12 mouse cellular contexts compared by ENCODE assay signal in genomic region chr5:150384272-150385215, GRCm38 (mm10).
DNase-seq lines count a peak whose midpoint lies in the region; ATAC-seq lines count a peak whose summit lies in the region.
"Had no signal": no experiment of that assay in that cellular context is flagged by ENCODE, and none has a peak within 500 bp of the region (broad histone marks: within the 10 kb centered on the region; RNA-seq: fewer than 3 reads in every experiment).

No protein-coding gene starts in this region.

- H3K4me1 ChIP-seq in hindbrain, embryonic 14.5 days (replicated peaks; ENCODE audit: control insufficient read depth, insufficient read depth, low read length), result no peaks in the 10 kb centered on the region
- no peaks in the 10 kb centered on the region for H3K4me1 ChIP-seq in hindbrain, embryonic 10.5 days (replicated peaks)
- peaks cover 3% of the 10 kb centered on the region; the same call in 1 of the 2 replicates for H3K4me1 ChIP-seq in liver, embryonic 15.5 days (replicated peaks)
- H3K4me1 ChIP-seq: forebrain, embryonic 12.5 days; megakaryocyte, embryonic 14.5 days had no signal

- H3K9me3 ChIP-seq in hindbrain, embryonic 14.5 days (ENCODE audit: control insufficient read depth, low read length), result no peaks in the 10 kb centered on the region
- H3K9me3 ChIP-seq in hindbrain, embryonic 10.5 days, result no peaks in the 10 kb centered on the region
- no peaks in the 10 kb centered on the region for H3K9me3 ChIP-seq in liver, embryonic 15.5 days (replicated peaks)
- H3K9me3 ChIP-seq: forebrain, embryonic 12.5 days; megakaryocyte, embryonic 14.5 days had no signal

- peak overlapping the region; percentile 26; the same call in 1 of the 2 replicates for H3K27ac ChIP-seq in hindbrain, embryonic 14.5 days
- no peak overlapping the region for H3K27ac ChIP-seq in hindbrain, embryonic 10.5 days
- H3K27ac ChIP-seq in liver, embryonic 15.5 days (replicated peaks), result no peak overlapping the region
- H3K27ac ChIP-seq: forebrain, embryonic 12.5 days had no signal

- H3K27me3 ChIP-seq in hindbrain, embryonic 14.5 days (ENCODE audit: control insufficient read depth, insufficient read depth, low read length), result no peaks in the 10 kb centered on the region
- H3K27me3 ChIP-seq in hindbrain, embryonic 10.5 days (ENCODE audit: insufficient read depth, poor library complexity, severe bottlenecking), result no peaks in the 10 kb centered on the region
- H3K27me3 ChIP-seq in liver, embryonic 15.5 days, result no peaks in the 10 kb centered on the region
- H3K27me3 ChIP-seq: forebrain, embryonic 12.5 days; megakaryocyte, embryonic 14.5 days had no signal

- H3K4me2 ChIP-seq in hindbrain, embryonic 14.5 days (replicated peaks), result no peak overlapping the region
- no peak overlapping the region for H3K4me2 ChIP-seq in liver, embryonic 15.5 days
- H3K4me2 ChIP-seq: forebrain, embryonic 12.5 days had no signal

- no peak overlapping the region for H3K4me3 ChIP-seq in hindbrain, embryonic 14.5 days (replicated peaks; ENCODE audit: low read length)
- H3K4me3 ChIP-seq in hindbrain, embryonic 10.5 days, result no peak overlapping the region
- H3K4me3 ChIP-seq in liver, embryonic 15.5 days (replicated peaks), result no peak overlapping the region
- H3K4me3 ChIP-seq: forebrain, embryonic 12.5 days; megakaryocyte, embryonic 14.5 days had no signal

- 78% methylated on average over 17 of the region's 17 CpGs for WGBS in hindbrain, embryonic 14.5 days
- WGBS in hindbrain, embryonic 10.5 days, result 74% methylated on average over 17 of the region's 17 CpGs
- 33% methylated on average over 17 of the region's 17 CpGs for WGBS in liver, embryonic 15.5 days (ENCODE audit: insufficient replicate concordance)

- no peak for DNase-seq in hindbrain, embryonic 14.5 days (ENCODE audit: low spot score)
- no peak for DNase-seq in hindbrain, embryonic 10.5 days (ENCODE audit: low spot score)
- peak; percentile 47 for DNase-seq in 3T3-L1 (ENCODE audit: low read depth, low spot score)
- peak; percentile 47 for DNase-seq in brain, adult 2 months (ENCODE audit: low read depth, low spot score)
- no peak for DNase-seq in natural killer cell, adult 2 months (ENCODE audit: low spot score in 2 of 2)
- no peak for DNase-seq in layer of hippocampus, postnatal 14 days (ENCODE audit: low spot score in 2 of 2)
- DNase-seq in gastrocnemius, postnatal 25 days, result no peak
- DNase-seq: kidney, adult 9 months; right cerebral cortex, postnatal 14 days had no signal

- H3K9ac ChIP-seq in hindbrain, embryonic 14.5 days, result no peak overlapping the region
- H3K9ac ChIP-seq in liver, embryonic 15.5 days, result no peak overlapping the region
- H3K9ac ChIP-seq: forebrain, embryonic 12.5 days had no signal

- peaks cover 95% of the 10 kb centered on the region for H3K36me3 ChIP-seq in hindbrain, embryonic 14.5 days (replicated peaks; ENCODE audit: control insufficient read depth, insufficient read depth)
- H3K36me3 ChIP-seq in hindbrain, embryonic 10.5 days, result no peaks in the 10 kb centered on the region
- no peaks in the 10 kb centered on the region for H3K36me3 ChIP-seq in liver, embryonic 15.5 days (replicated peaks)

- ATAC-seq in hindbrain, embryonic 14.5 days (ENCODE audit: low FRiP score), result no peak
- ATAC-seq in liver, embryonic 15.5 days (ENCODE audit: insufficient read depth), result peak; percentile 40; the same call in 1 of the 2 replicates

Comparison
In these comparisons a context has a peak if more than half of its experiments do, and no peak if none do; other contexts are left out.
1. DNase-seq: peak in 3T3-L1 (single experiment) and brain, adult 2 months (single experiment); none in hindbrain, embryonic 14.5 days (single experiment), hindbrain, embryonic 10.5 days (single experiment), natural killer cell, adult 2 months (0 of 2), layer of hippocampus, postnatal 14 days (0 of 2) and gastrocnemius, postnatal 25 days (single experiment).